In genomic region chr2:94404512-94405240, GRCm38 (mm10) we compare ENCODE assay signal across 10 mouse cellular contexts. TPM values are rescaled to one million over a fixed set of nuclear protein-coding genes. Genes with fewer than 3 reads are reported as not detected.
DNase-seq lines count a peak whose midpoint lies in the region; ATAC-seq lines count a peak whose summit lies in the region.
"Had no signal": no experiment of that assay in that cellular context is flagged by ENCODE, and none has a peak within 500 bp of the region (broad histone marks: within the 10 kb centered on the region; RNA-seq: fewer than 3 reads in every experiment).

No protein-coding gene starts in this region.

- no peak overlapping the region for H3K9ac ChIP-seq in kidney, embryonic 15.5 days
- no peak overlapping the region for H3K9ac ChIP-seq in embryonic facial prominence, embryonic 15.5 days
- H3K9ac ChIP-seq in neural tube, embryonic 13.5 days = 0 out of 2 replicates have a peak overlapping the region, but pooled peaks have one; percentile 90

- no peaks in the 10 kb centered on the region for H3K36me3 ChIP-seq in kidney, embryonic 15.5 days
- no peaks in the 10 kb centered on the region for H3K36me3 ChIP-seq in embryonic facial prominence, embryonic 15.5 days
- H3K36me3 ChIP-seq in limb, embryonic 10.5 days = peaks cover 4% of the 10 kb centered on the region
- peaks cover 6% of the 10 kb centered on the region; the same call in 1 of the 2 replicates for H3K36me3 ChIP-seq in neural tube, embryonic 13.5 days

- H3K27me3 ChIP-seq in kidney, embryonic 15.5 days = no peaks in the 10 kb centered on the region
- H3K27me3 ChIP-seq in embryonic facial prominence, embryonic 15.5 days = no peaks in the 10 kb centered on the region
- no peaks in the 10 kb centered on the region for H3K27me3 ChIP-seq in limb, embryonic 10.5 days (ENCODE audit: low read depth, poor library complexity, severe bottlenecking)
- H3K27me3 ChIP-seq in neural tube, embryonic 13.5 days = no peaks in the 10 kb centered on the region
- H3K27me3 ChIP-seq: Patski had no signal

- peak overlapping the region; percentile 84; the same call in 1 of the 2 replicates for H3K4me2 ChIP-seq in kidney, embryonic 15.5 days
- peak overlapping the region; percentile 77 for H3K4me2 ChIP-seq in embryonic facial prominence, embryonic 15.5 days (replicated peaks)
- H3K4me2 ChIP-seq in neural tube, embryonic 13.5 days = peak overlapping the region; percentile 75

- peaks cover 25% of the 10 kb centered on the region for H3K4me1 ChIP-seq in kidney, embryonic 15.5 days
- peaks cover 22% of the 10 kb centered on the region for H3K4me1 ChIP-seq in embryonic facial prominence, embryonic 15.5 days
- H3K4me1 ChIP-seq in limb, embryonic 10.5 days = peaks cover 24% of the 10 kb centered on the region
- H3K4me1 ChIP-seq in neural tube, embryonic 13.5 days (replicated peaks) = peaks cover 45% of the 10 kb centered on the region

- no peak for ATAC-seq in kidney, embryonic 15.5 days (replicated peaks; ENCODE audit: low FRiP score)
- no peak for ATAC-seq in embryonic facial prominence, embryonic 15.5 days (ENCODE audit: insufficient number of reproducible peaks, low FRiP score, low TSS enrichment, low read depth)
- ATAC-seq in neural tube, embryonic 13.5 days (ENCODE audit: low read depth) = no peak
- ATAC-seq: Patski had no signal

- no peak for DNase-seq in kidney, adult 8-10 months
- no peak for DNase-seq in limb, embryonic 10.5 days (ENCODE audit: low spot score)
- DNase-seq in kidney, postnatal 4 days = no peak
- no peak for DNase-seq in layer of hippocampus, postnatal 36 days
- no peak for DNase-seq in cerebellum, adult 18-20 months
- DNase-seq: kidney, postnatal 14 days had no signal

- H3K4me3 ChIP-seq in kidney, embryonic 15.5 days (replicated peaks) = peak overlapping the region; percentile 99; the same call in 1 of the 2 replicates
- no peak overlapping the region; the same call in 1 of the 2 replicates for H3K4me3 ChIP-seq in embryonic facial prominence, embryonic 15.5 days (replicated peaks)
- peak overlapping the region; percentile 95 for H3K4me3 ChIP-seq in limb, embryonic 10.5 days
- H3K4me3 ChIP-seq in neural tube, embryonic 13.5 days = peak overlapping the region; percentile 95

- WGBS in kidney, embryonic 15.5 days = 73% methylated on average over 10 of the region's 10 CpGs
- 63% methylated on average over 10 of the region's 10 CpGs for WGBS in embryonic facial prominence, embryonic 15.5 days
- WGBS in limb, embryonic 10.5 days = 83% methylated on average over 10 of the region's 10 CpGs
- 70% methylated on average over 10 of the region's 10 CpGs for WGBS in neural tube, embryonic 13.5 days

- H3K27ac ChIP-seq in kidney, embryonic 15.5 days = no peak overlapping the region
- no peak overlapping the region for H3K27ac ChIP-seq in embryonic facial prominence, embryonic 15.5 days (replicated peaks)
- H3K27ac ChIP-seq in limb, embryonic 10.5 days = no peak overlapping the region
- H3K27ac ChIP-seq in neural tube, embryonic 13.5 days (replicated peaks) = no peak overlapping the region

- H3K9me3 ChIP-seq in kidney, embryonic 15.5 days (replicated peaks) = no peaks in the 10 kb centered on the region
- no peaks in the 10 kb centered on the region for H3K9me3 ChIP-seq in embryonic facial prominence, embryonic 15.5 days (replicated peaks)
- no peaks in the 10 kb centered on the region for H3K9me3 ChIP-seq in limb, embryonic 10.5 days (replicated peaks)
- no peaks in the 10 kb centered on the region for H3K9me3 ChIP-seq in neural tube, embryonic 13.5 days

RNA-seq across cellular contexts. Expression of gene Ttc17, which starts 1.8 kb away (rescaled TPM):
- polyA plus RNA-seq in kidney, embryonic 15.5 days (2015; fragmentation: Nextera tagmentation; extraction: Ambion mirVana) = 15.5 and 15.6 TPM in 2 replicates
- polyA plus RNA-seq in embryonic facial prominence, embryonic 15.5 days (2015; fragmentation: Nextera tagmentation; extraction: Ambion mirVana) = 17.6 and 18.9 TPM in 2 replicates
- 12.6 and 13.4 TPM in 2 replicates for polyA plus RNA-seq in limb, embryonic 10.5 days (2016; fragmentation: Nextera tagmentation; extraction: Ambion mirVana)
- 20.7 and 21.1 TPM in 2 replicates for polyA plus RNA-seq in neural tube, embryonic 13.5 days (2015; fragmentation: Nextera tagmentation; extraction: Ambion mirVana)
- total RNA-seq in layer of hippocampus, postnatal 36 days (2021) = 10 to 100 TPM; 32.0 to 32.1 TPM

RNA-seq across cellular contexts. Expression of gene Api5, which starts 33.3 kb away (rescaled TPM):
- 155 and 161 TPM in 2 replicates for polyA plus RNA-seq in kidney, embryonic 15.5 days (2015; fragmentation: Nextera tagmentation; extraction: Ambion mirVana)
- 122 and 124 TPM in 2 replicates for polyA plus RNA-seq in embryonic facial prominence, embryonic 15.5 days (2015; fragmentation: Nextera tagmentation; extraction: Ambion mirVana)
- 195 and 217 TPM in 2 replicates for polyA plus RNA-seq in limb, embryonic 10.5 days (2016; fragmentation: Nextera tagmentation; extraction: Ambion mirVana)
- polyA plus RNA-seq in neural tube, embryonic 13.5 days (2015; fragmentation: Nextera tagmentation; extraction: Ambion mirVana) = 116 and 134 TPM in 2 replicates
- total RNA-seq in layer of hippocampus, postnatal 36 days (2021) = 10 to 100 TPM; 65.6 to 66.3 TPM
